Mouse (Mus musculus) erythroid progenitor cell, adult 5-6 weeks (primary cell): ENCODE measurements around the gene Defb11. TPM values are rescaled to one million over a fixed set of nuclear protein-coding genes. Genes with fewer than 3 reads are reported as not detected.
"Not testable (repeated sequence)": the region's sequence is repeated elsewhere in the genome, so short reads cannot be mapped to it uniquely, and the experiment has no call there.

ENCODE experiments used
- ATAC-seq: replicated peaks from 2 replicates; pipeline ENCODE4 v1.8.0; 2016; ENCODE audit warnings: moderate number of reproducible peaks, mild to moderate bottlenecking, moderate TSS enrichment, inconsistent platforms; ENCODE audit not compliant: poor library complexity, low FRiP score, severe bottlenecking
- total RNA-seq, 2 experiments: library from RNA; stranded (forward) in 1 of 2; stranded (reverse) in 1 of 2; fragments of 150-400 nt in 1 of 2; fragments of 186-747, 209-891 nt in 1 of 2; gene quantifications; 2 replicates each; pipeline versions ENCODE4 v1.2.3 to v1.2.4; 2015 to 2017; ENCODE audit warnings: low replicate concordance in 2 of 2

The Defb11 gene
- total RNA-seq (2015; ENCODE audit: low replicate concordance): not detected in 2 replicates
- not detected in 2 replicates for total RNA-seq (2017; ENCODE audit: low replicate concordance)

DNA sequence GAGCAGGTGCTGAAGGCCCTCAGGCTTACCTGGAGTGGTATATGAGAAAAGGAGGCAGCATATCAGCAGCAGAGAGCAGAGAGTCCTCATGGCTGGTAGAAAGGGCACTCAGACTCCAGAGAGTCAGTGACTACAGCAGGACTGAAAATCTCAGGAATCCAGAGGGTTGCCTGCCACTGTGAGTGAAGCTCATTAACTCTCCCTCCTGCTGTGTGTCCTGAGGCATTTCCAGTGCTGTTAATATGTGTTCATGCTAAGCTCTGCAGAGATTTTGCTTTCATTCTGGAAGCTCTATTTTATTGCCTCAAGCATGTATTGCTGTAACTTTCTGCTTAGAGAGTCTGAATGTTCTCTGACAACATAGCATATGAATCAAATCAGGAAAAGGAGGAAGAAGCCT lies at the start of gene Defb11:
Gene Defb11, minus strand, starts transcription at position 123 of the 400 bp plus-strand sequence.
- ATAC-seq: not testable (repeated sequence)

DNA sequence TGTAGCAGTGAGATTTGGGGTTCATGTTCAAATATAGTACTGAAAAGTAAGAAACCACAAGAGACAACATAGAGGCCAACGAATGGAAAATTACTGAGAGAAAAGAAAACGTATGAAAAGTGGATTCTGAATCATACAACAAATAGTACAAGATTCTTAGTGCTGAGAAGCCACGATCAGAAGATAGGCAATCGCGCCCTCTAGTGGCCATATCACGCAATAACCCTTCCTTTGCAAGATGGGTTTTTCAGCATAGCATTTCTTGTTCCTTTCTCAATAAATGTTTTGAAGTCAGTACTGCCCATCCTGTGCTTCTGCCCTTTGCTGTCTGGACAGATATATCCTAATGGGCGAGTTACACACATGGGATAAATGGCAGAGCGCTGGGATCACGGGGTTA lies 49.1 kb upstream of the Defb11 start:
- ATAC-seq: no peak

DNA sequence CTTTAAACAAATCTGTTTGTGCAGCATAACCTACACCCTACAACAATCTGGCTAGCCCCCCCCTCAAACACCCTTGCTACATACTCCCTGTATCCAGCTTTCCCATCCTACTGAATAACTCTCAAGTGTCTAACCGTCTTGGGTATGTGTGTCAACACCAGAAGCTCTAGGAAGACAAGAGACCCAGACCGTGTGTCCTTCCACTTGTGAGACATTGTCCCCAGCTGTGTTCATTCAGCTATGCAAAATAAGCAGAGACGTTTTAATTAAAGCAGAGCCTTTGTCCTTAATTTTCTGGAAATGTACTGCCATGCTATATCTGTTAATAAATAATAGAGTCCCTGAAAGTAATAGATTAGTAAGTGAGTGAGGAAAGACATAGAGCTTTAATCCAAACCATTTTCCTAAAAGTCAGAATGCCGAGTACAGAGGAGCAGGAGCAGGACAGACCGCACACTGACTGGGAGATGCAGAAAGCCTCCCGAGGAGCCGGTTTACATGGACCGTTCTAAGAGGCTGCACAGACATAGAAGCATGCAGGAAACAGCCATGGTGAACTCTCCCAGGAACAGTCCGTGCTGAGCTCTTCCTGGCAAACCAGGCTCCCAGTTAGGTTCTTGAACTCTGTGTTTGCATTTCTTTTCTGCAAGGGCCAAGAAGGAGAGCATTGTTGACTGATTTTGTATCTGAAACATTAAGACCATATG lies 41.3 kb upstream of the Defb11 start:
- no peak for ATAC-seq

DNA sequence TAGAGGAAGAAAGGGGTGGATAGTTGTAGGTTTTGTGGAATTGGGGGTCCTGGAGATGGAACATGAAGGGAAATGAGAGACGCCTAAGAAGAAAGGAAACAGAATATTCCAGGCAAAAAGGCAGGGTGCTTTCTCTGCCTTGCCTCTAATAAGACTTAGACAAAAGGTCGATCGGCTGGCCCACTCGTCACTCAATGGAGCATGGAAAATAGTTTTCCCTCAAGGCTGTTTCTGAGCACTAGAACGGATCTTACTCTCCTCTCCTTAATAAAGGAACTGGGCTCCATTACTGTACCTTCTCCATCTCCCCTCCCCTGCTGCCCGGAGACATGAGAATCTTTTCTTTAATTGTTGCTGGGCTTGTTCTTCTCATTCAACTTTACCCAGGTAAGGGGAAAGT lies 40.2 kb upstream of the Defb11 start, which contains the start of gene Defb13:
Gene Defb13, plus strand, starts transcription at position 301 of the 400 bp plus-strand sequence.
- ATAC-seq: no peak

DNA sequence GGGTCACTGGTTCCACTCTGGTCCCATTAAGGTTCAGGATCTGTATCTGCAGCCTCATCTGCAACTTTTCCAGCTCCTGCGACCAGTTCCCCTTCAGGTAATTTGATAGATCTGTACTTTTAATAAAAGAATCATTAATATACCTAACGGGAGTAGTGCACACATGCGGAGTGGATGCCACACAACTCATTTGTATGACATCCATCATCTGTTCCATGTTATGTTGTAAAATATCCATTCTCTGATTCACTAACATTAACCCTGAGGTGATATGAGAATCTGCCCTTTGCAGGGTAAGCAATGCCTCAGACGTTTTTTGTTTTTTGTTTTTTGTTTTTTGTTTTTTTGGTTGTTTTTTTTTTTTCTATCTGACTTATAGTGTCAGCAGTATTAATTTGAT lies 31.8 kb upstream of the Defb11 start, which contains the start of gene Defb35:
Gene Defb35, plus strand, starts transcription at position 301 of the 400 bp plus-strand sequence.
- not testable (repeated sequence) for ATAC-seq

DNA sequence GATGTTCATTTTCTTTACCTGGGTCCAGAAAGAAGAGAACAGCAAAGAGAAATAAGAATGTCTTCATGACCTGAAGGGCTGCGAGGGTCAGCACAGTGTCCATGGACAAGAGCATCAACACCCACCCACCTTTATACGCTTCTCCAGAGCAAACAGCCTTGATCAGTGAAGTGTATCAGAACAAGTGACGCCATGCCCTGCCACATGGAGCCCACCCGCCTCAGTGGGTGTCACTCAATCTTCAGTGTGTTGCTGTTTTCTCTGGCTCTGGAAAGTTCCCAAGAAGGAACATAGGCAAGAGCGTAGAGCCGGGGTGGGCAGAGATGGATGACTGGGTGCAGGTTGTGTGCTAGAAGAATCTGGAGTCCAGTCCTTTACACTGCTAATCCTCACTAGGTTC lies 26.4 kb upstream of the Defb11 start, which contains the start of gene Defb15:
Gene Defb15, minus strand, starts transcription at position 101 of the 400 bp plus-strand sequence.
- ATAC-seq: no peak

DNA sequence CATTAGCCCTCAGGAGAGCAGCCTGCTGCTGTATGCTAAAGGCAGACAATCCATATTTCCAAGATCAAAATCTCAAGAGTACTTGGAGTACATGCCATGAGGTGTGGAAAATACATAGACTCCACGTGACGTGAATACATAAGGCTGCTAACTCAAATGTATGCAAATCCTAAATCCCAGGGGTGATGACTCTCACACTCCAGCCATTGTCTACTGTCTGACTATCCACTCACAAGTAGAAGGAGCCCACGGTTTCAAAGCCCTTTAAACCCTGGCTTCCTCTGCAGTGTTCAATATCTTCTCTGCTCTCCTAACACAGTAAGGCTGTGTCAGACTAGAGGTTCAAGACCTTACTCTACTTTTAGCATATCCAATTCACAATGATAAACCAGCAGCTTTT lies 24.5 kb upstream of the Defb11 start:
- not testable (repeated sequence) for ATAC-seq

DNA sequence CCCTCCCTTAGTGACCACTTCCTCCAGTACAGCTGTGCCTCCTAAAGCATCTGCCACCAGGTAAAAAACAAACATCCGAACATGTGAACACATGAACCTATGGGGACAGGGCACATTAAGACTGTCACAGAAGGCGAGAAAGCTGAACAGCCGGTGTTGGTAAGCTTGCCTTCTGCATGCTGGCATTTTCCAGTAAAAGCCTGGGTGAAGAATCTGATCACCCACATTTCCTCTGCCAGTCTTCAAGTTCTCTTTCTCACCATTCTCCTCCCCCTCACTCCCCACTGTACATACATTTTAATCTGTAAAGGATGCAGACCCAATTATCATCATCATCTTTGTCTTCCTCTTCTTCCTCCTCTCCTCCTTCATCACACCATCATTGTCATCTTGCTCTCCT lies 9.4 kb upstream of the Defb11 start:
- ATAC-seq: no peak

DNA sequence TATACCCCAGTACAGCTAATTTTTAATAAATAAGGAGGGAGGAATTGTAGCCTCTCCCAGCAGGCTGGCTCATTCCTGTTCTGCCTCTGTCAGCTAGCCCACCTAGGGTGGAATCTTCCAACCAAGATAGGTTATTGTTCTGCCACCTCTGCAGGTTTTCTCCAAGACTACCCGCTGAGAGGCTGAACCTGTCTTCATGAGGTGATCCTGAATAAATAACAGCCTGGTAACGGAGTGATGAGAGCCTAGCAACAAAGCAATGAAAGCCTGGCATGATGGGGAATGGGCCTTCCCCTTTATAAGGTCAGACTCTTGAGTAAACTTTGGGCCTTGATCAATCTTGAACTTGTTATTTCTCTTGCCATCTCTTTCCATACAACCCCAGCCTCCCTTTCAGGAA lies 6.3 kb upstream of the Defb11 start:
- no peak for ATAC-seq

DNA sequence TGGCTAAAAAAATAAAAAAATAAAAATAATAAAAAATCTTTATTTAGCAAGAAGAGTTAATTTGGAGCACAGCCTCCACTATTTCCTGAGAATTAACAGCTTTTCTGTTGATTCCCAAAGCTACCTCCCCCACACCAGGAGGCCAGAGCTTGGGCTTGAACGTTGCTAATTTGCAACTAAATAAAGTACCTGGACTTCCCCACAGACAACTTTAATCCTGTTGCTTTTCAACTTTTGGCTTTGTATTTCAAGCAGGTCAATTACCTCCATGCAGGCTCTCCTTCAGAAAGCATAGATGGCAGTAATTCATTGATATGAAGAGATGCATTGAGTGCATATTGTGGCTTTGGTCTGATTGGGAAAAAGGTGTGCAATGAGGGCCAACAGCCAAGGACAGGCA lies 5.7 kb upstream of the Defb11 start:
- no peak for ATAC-seq

DNA sequence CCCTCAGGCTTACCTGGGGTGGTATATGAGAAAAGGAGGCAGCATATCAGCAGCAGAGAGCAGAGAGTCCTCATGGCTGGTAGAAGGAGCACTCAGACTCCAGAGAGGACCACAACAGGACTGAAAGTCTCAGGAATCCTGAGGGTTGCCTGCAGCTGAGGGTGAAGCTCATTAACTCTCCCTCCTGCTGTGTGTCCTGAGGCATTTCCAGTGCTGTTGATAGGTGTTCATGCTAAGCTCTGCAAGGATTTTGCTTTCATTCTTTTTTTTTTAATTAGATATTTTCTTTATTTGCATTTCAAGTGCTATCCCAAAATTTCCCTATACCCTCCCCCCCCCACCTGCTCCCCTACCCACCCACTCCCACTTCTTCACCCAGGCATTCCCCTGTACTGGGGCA lies 20.9 kb downstream of the Defb11 start, which contains the start of gene Defb9:
Gene Defb9, minus strand, starts transcription at position 101 of the 400 bp plus-strand sequence.
- not testable (repeated sequence) for ATAC-seq

DNA sequence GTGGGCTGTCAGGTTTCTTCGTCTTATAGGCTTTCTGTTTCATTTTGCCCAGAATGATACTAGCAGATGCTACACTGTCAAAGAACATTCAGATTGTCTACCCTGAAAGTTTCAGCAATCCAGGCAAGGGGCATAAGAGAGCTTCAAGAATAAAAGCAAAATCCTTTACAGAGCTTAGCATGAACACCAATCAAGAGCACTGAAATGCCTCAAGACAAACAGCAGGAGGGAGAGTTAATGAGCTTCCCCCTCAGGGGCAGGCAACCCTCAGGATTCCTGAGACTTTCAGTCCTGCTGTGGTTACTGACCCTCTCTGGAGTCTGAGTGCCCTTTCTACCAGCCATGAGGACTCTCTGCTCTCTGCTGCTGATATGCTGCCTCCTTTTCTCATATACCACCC lies 47.6 kb downstream of the Defb11 start, which contains the start of gene Defb10:
Gene Defb10, plus strand, starts transcription at position 316 of the 400 bp plus-strand sequence.
- not testable (repeated sequence) for ATAC-seq

Other genes starting within 250 kb of the Defb11 start
- not detected in 2 replicates for gene Defa34, start 240.6 kb downstream of the Defb11 start, total RNA-seq (2015; ENCODE audit: low replicate concordance)
- gene Defa34, start 240.6 kb downstream of the Defb11 start, total RNA-seq (2017; ENCODE audit: low replicate concordance): not detected in 2 replicates
- gene AY761184, start 202.8 kb downstream of the Defb11 start, total RNA-seq (2015; ENCODE audit: low replicate concordance): not detected in 2 replicates
- gene AY761184, start 202.8 kb downstream of the Defb11 start, total RNA-seq (2017; ENCODE audit: low replicate concordance): not detected in 2 replicates
- not detected in 2 replicates for gene Defa24, start 171.9 kb downstream of the Defb11 start, total RNA-seq (2015; ENCODE audit: low replicate concordance)
- not detected in 2 replicates for gene Defa24, start 171.9 kb downstream of the Defb11 start, total RNA-seq (2017; ENCODE audit: low replicate concordance)
- not detected in 2 replicates for gene Defb50, start 82.9 kb downstream of the Defb11 start, total RNA-seq (2015; ENCODE audit: low replicate concordance)
- gene Defb50, start 82.9 kb downstream of the Defb11 start, total RNA-seq (2017; ENCODE audit: low replicate concordance): not detected in 2 replicates
- not detected in 2 replicates for gene Defb2, start 66.5 kb downstream of the Defb11 start, total RNA-seq (2015; ENCODE audit: low replicate concordance)
- gene Defb2, start 66.5 kb downstream of the Defb11 start, total RNA-seq (2017; ENCODE audit: low replicate concordance): not detected in 2 replicates
- not detected in 2 replicates for gene Defb10, start 47.5 kb downstream of the Defb11 start, total RNA-seq (2015; ENCODE audit: low replicate concordance)
- gene Defb10, start 47.5 kb downstream of the Defb11 start, total RNA-seq (2017; ENCODE audit: low replicate concordance): not detected in 2 replicates
- not detected in 2 replicates for gene Defb9, start 21.0 kb downstream of the Defb11 start, total RNA-seq (2015; ENCODE audit: low replicate concordance)
- gene Defb9, start 21.0 kb downstream of the Defb11 start, total RNA-seq (2017; ENCODE audit: low replicate concordance): not detected in 2 replicates
- gene Defb15, start 26.3 kb upstream of the Defb11 start, total RNA-seq (2015; ENCODE audit: low replicate concordance): not detected in 2 replicates
- not detected in 2 replicates for gene Defb15, start 26.3 kb upstream of the Defb11 start, total RNA-seq (2017; ENCODE audit: low replicate concordance)
- gene Defb35, start 31.9 kb upstream of the Defb11 start, total RNA-seq (2015; ENCODE audit: low replicate concordance): not detected in 2 replicates
- not detected in 2 replicates for gene Defb35, start 31.9 kb upstream of the Defb11 start, total RNA-seq (2017; ENCODE audit: low replicate concordance)
- not detected in 2 replicates for gene Defb13, start 40.4 kb upstream of the Defb11 start, total RNA-seq (2015; ENCODE audit: low replicate concordance)
- gene Defb13, start 40.4 kb upstream of the Defb11 start, total RNA-seq (2017; ENCODE audit: low replicate concordance): not detected in 2 replicates
- gene Fam90a1a, start 52.3 kb upstream of the Defb11 start, total RNA-seq (2015; ENCODE audit: low replicate concordance): not detected in 2 replicates
- not detected in 2 replicates for gene Fam90a1a, start 52.3 kb upstream of the Defb11 start, total RNA-seq (2017; ENCODE audit: low replicate concordance)
- gene Ccdc70, start 63.4 kb upstream of the Defb11 start, total RNA-seq (2015; ENCODE audit: low replicate concordance): not detected in 2 replicates
- gene Ccdc70, start 63.4 kb upstream of the Defb11 start, total RNA-seq (2017; ENCODE audit: low replicate concordance): not detected in 2 replicates
- 8.6 and 11.3 TPM in 2 replicates for gene Atp7b, start 153.9 kb upstream of the Defb11 start, total RNA-seq (2015; ENCODE audit: low replicate concordance)
- gene Atp7b, start 153.9 kb upstream of the Defb11 start, total RNA-seq (2017; ENCODE audit: low replicate concordance): 4.5 and 8.5 TPM in 2 replicates
- gene Alg11, start 154.3 kb upstream of the Defb11 start, total RNA-seq (2015; ENCODE audit: low replicate concordance): 3.2 and 5.4 TPM in 2 replicates
- gene Alg11, start 154.3 kb upstream of the Defb11 start, total RNA-seq (2017; ENCODE audit: low replicate concordance): 4.7 and 28.4 TPM in 2 replicates
- not detected in 2 replicates for gene Nek5, start 218.6 kb upstream of the Defb11 start, total RNA-seq (2015; ENCODE audit: low replicate concordance)
- not detected in 2 replicates for gene Nek5, start 218.6 kb upstream of the Defb11 start, total RNA-seq (2017; ENCODE audit: low replicate concordance)